Mouse (Mus musculus) forelimb bud, embryonic 11.5 days (tissue): ENCODE results near the gene Ttyh2.

ENCODE experiments used
- DNase-seq: peaks from one replicate; pipeline ENCODE4 v3.0.0-alpha.2; 2012; ENCODE audit warnings: low read depth, low spot score

The Ttyh2 gene

DNA sequence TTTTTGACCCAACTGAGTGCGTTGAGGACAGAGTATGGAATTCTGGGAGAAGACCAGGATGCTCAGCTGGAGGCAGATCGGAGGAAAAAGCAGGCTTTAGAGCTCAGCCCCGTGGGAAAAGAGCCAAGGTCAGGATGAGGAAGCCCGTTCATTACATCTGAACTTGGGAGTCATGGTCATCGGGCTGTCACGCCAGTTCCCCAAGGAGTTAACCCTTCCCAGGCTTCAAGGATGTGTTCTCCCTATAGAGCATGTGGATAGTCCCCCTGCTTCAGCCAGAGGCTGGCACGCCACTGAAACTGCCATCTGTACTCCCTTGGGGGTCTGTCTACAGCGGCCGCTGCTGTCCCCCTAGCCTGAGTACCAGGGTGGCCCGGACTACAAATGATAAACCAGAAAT, 5.1 kb downstream of the Ttyh2 start:
- DNase-seq = no peak

DNA sequence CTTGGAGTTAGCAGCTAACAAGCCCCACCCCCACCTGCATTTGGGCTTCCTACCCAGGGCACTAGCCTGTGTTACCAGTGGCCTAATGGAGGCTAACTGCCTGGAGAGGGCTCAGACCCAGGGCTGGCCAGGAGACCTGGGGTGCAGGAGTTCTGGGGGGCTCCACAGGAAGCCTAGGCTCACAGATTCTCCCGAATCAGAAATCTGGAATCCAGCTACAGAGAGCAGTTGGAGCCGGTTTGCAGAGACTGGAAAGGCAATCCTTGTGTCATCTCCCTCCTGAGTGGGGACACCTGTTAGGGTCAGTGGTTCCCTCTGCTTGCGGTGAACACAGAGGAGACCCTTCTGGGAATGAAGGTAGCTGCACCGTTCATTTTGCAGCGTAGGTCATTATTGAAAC, 5.8 kb downstream of the Ttyh2 start:
- no peak for DNase-seq

DNA sequence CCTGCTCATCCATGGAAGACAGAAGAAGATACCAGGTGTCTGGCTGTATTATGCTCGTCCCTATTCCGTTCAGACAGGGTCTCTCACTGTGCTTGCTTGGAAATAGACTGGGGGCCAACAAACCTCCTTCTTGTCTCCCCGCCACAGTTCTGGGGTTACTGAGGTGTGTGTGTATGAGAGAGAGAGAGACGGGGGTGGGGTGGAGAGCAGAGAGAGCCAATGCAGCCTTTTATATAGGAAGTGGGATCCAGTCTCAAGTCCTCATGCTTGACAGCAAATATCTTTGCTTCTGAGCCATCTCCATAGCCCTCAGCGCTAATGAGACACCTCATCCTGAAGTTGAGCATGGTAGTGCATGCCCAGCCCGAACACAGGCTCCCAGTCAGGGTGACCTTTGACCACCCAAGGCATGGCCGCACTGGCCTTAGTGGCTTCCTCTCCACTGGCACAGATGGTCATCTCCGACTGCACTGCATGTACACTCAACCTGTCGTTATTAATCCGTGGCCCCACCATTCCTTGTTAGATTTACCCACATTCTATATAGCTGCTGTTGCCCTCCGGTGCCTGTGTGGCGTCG, 7.2 kb downstream of the Ttyh2 start:
- DNase-seq = no peak

DNA sequence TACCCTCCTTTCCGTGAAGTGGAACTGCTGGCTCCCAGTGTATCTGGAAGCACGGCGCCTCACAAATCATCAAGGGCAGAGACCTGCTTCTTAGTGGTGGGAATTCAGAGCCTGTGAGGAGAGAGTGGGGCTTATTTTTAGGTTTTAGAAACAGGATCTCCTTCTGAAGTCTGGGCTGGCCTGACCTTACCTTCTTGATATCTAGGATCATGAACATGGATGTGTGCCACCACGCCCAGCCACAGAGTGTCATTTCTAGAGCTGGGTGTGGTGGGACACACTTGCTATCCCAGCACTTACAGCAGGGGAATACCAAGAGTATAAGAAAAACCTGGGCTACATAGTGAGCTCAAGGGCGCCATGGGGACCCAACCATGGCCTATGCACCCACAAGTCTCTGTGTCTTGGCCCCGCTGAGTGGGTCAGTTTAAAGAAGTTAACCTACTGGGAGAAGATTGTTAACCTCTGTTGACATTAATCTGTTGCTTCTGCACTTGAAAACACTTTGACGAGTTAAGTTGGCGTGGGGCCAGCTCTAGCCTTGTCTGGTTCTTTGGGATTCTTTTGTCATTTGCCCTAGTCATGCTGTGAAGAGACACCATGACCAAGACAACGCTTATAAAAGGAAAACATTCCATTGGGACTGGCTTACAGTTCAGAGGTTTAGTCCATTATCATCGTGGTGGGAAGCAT, 7.9 kb downstream of the Ttyh2 start:
- DNase-seq = no peak

DNA sequence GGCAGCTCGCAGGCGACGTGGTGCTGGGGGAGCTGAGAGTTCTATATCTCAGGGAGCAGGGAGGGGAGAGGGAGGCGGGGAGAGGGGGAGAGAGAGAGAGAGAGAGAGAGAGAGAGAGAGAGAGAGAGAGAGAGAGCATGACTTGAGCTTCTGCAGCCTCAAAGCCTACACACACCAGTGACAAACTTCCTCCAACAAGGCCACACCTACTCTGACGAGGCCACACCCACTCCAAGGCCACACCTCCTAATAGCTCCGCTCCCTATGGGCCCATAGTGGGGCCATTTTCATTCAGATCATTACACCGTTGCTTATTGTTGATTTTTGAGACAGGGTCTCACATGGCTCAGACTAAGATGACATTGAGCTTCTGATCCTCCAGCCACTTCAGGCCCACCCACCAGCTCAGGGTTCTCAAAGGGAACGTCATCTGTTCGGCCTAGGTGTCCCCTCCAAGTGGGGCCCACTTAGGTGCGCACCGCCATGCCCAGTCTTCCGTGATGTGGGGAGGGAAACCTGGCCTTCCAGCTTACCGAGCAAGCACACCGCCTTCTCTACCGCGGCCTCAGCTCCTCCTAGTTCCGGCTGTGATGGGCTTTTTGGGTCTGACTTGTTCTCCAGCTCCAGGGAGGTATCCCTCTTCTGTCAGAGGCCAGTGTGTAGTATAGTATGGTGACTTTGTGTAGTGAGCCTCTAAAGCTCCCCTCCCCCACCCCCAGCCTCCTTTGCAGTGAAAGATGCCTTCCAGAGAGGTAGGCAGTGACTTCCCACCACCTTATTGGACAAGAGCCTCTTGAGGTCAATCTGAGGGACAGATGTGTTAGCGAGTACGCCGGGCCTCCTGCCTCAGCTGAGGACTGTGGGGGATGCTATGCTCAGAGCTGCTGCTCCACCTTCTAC, 8.7 kb downstream of the Ttyh2 start:
- no peak for DNase-seq

DNA sequence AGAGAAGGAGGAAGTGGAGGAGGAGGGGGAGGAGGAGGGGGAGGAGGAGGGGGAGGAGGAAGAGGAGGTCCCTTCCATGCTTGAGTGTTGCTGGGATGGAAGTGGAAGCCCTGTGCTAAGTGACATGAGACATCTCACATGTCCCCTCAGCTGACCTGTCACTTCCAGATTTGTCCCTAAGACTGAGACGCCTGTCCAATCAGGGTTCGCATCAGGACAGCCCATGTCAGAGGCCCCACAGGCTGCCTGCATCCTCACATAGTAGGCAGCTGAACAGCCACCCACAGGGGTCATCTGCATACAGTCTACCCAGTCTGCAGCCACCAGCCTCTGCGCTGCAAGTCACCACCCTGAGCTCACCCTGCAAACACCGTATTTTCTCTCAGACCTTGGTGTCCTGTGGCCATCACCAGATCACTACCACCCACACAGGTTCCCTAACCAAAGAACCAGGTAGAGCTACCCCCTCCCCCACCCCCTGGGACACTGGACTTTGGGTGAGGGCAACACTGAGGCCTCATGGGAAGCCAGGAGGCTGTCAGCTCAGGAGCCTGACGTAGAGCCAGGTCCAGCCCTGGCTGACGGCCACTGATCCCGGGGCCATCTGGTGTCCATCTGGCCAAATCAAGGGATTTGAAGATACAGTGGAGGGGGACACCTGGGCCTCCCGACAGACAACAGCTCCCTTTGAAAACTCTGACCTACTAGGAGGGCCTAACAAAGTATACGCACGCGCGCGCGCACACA, 9.6 kb downstream of the Ttyh2 start:
- DNase-seq = no peak

DNA sequence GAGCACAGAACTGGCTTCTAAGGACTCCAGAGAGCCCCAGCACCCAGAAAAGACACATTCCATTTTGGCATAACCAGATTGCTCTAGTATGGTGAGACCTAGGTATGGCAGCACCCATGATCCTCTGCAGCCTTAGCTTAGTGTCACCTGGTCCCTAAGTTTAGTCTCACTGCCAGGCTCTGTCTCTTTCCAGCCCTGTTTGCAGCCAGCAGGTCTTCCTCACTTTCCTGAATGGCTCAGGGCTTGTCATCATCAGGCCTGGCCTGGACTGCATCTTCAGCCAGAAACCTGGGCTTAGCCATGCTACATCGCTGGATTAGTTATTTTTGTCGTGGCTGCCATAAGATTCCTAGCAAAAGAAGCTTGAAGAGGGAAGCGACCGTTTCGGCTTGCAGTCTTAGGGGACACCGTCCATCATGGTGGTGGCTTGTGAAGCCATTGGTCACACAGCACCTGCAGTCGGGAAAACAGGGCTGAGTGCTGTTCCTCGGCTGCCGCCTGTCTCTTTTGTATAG, 10.4 kb downstream of the Ttyh2 start:
- DNase-seq = no peak

DNA sequence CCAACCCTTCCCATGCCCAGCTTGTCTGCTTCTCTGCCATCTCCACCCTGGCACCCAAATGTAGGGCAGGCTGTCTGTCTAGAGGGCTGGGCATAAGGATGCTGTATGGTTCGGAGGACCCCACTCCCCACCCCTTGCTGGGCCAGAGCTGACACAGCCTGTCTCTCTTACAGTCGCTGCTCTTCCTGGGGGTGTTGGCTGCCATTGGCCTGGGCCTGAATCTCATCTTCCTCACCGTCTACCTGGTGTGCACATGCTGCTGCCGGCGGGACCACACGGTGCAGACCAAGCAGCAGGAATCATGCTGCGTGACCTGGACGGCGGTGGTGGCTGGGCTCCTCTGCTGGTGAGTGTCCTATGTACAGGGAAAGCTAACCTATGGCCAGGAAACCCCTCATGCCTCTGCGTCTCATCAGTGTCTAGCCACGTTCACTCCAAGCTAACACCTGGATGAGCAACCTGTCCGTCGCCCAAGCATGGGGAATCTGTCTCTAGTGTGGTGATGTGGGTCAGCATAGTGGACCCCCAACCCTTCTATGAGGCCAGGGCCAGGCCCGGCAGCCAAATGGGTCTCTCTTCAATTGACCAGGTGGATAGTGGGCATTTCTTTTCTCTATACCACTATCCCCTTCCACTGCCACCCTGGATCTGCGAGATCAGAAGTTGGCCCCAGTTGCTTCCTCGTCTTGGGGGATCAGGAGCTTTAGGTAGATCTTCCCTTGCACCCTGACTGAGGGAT, 11.2 kb downstream of the Ttyh2 start:
- no peak for DNase-seq

DNA sequence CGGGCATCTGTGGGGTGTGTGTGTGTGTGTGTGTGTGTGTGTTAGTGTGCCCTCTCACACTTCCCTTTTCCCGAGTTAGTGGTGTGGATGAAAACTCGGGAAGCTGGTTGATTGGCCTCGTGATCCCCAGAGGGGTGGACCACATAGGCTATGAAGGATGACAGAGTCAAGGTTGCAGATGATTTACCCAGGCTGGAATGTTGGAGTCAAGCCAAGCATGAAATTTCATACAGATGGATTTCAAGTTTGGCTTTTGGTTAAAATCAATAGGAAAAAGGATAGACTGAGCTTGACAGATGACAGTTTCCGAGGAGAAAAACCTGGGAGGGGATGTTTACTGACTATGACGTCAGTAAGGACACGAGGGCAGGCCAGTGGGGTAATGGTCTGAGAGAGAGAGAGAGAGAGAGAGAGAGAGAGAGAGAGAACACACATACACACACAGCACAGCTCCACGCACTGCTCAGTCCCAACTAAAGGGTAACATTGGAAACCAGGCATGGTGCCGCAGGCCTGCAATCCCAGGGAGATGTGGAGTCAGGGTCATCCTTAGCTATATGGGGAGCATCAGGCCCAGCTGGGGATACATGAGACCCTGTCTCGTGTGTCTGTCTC, 12.4 kb downstream of the Ttyh2 start:
- no peak for DNase-seq

DNA sequence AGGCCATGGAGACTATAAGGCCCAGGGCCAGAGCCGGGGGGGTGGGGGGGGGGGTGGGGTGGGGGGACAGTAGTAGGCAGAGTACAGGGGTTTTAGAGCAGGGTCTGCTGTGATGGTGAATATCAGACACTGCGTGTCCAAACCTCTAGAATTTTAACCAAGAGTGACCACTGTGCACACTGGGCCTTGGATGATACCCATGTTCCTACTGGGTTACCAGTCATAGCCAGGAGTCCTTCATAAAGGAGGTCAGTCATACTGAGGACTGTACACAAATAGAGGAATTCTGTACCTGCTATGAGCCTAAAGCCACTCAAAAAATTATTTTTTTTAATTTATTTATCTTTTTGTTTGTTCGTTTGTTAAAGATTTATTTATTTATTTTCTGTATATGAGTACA, 13.5 kb downstream of the Ttyh2 start:
- DNase-seq = no peak

DNA sequence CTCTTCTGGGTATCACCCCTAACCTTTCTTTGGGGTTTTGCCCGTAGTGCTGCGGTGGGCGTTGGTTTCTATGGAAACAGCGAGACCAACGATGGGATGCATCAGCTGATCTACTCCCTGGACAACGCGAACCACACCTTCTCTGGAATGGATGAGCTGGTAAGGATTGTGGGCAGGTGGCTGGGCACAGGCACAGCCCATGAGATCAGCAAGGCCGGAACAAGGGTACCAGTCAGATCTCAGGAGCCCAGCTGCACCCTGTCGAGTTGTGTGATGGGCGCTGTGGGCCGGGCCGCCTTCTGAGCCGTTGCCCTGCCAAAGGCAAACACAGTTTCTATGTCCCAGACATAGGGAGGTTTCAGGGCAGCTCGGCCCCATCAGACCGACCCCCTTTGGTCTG, 15.0 kb downstream of the Ttyh2 start:
- DNase-seq = no peak

DNA sequence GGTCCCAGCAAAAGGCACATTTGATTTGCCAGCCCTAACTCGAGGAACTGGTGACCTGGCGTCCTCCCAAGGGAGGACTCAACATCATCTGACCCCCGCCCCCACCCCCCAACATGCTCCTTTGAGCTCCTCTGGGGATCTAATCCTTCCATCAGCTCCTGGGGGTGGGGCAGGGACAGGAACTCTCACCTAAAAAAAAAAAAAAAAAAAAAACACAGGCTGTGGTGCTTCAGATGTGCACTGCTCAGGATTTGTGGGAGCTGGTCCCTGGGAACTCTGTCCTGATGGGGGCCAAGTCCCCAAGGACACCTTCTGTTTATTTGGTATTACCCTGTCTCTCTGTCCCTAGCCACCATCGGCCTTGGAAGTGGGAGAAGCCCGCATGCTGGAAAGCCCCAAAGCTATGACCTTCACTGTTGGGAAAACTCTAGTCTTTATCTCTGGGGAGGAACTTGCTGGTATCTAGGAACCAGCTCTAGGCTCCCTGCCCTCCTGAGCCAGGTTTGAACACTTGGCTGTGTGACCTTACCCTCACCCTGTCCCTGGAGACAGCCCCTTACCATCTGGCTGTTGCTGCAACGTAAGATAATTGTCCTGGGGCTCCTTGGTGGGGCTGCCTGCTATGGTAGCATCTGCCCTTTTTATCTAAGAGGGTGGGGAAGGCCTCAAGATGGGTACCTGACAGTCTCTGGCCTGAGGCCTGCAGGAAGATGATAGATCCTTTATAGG, 16.4 kb downstream of the Ttyh2 start:
- no peak for DNase-seq

DNA sequence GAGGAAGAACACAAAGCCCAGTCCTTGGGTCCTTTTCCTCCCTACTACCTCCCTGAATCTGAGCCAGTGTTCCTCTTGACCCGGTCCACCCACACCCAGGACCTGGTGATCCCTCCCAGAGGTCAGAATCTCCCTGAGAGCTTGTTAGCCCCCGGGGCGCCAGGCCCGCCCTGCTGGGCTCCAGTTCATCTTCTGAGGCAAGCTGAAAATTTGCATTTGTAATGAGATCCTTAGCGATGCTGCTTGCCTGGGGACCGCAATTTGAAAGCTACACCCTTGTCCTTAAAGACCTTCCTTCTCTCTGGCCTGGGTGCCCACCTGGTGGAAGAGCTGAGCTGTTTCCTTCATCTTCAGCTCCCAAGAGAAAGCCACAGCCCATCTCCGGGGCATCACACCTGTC, 17.4 kb downstream of the Ttyh2 start:
- DNase-seq = no peak

DNA sequence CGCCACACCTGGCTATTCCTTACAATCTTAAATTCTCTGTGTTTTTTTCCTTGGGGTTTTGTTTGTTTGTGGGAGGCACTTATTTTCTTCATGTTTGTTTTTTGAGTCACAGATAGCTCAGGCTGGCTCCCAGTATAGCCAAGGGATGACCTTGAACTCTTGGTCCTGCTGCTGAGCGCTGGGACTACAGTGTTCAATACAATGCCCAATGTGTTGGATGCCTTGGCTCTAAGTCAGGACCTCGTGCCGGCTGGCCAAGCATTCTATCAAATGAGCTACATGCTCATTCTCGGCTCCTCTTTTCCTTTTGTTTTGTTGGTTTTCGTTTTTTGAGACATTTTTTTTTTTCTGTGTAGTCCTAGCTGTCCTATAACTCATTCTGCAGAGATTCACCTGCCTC, 18.2 kb downstream of the Ttyh2 start:
- no peak for DNase-seq

DNA sequence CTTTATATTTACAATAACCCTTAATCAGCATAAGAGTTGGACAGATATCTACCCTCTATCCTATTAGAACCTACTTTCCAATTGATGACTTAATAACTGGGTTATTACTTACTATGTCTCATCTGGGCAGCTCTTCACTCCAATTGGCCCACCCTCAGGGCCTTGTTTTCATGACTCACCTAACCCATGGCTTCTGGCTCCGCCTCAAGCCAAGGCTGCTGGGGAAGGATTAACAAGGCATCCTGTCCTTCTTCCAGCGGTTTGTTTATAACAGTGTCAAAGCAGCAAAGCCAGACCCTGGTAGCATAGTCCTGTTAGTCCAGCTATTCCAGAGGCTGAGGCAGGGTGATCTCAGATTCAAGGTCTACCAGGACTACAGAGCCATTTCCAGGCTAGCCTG, 19.2 kb downstream of the Ttyh2 start:
- DNase-seq = no peak

DNA sequence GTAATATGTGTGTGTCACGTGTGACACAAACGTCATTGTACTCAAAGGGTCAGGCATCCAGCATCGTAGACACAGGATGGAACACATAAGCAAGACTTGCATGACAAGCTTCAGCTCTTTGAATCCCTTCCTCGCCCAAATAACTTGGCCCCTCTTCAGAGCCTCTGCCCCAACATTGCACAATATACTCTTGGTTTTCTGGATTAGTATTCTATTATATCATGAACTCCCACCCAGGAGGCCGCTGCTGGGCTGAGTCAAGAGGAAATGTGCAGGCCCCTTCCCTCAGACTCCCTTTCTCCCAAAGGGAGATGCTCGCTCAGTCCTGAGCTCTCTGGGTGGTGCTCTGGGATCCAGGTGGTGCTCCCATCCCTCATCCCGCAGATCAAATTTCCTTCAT, 23.3 kb downstream of the Ttyh2 start:
- no peak for DNase-seq

DNA sequence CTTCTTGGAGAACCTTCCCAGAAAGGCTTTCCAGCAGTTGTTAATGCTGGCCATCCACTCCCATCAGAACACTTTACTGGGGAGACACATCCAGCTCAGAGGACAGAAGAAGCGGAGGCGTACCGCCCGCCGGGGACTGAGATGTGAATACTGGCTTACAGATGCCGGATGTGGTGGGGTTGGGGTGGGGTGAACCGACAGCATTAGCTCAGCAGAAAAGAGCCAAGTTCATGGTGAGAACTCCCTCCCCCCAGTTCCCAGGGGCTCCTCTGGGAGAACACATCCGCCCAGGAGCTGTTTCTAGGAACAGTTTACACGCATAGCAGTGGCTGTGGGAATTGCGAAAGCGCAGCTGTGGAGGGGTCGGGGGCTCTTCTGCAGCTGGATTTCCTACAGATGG, 24.3 kb downstream of the Ttyh2 start:
- DNase-seq = no peak

DNA sequence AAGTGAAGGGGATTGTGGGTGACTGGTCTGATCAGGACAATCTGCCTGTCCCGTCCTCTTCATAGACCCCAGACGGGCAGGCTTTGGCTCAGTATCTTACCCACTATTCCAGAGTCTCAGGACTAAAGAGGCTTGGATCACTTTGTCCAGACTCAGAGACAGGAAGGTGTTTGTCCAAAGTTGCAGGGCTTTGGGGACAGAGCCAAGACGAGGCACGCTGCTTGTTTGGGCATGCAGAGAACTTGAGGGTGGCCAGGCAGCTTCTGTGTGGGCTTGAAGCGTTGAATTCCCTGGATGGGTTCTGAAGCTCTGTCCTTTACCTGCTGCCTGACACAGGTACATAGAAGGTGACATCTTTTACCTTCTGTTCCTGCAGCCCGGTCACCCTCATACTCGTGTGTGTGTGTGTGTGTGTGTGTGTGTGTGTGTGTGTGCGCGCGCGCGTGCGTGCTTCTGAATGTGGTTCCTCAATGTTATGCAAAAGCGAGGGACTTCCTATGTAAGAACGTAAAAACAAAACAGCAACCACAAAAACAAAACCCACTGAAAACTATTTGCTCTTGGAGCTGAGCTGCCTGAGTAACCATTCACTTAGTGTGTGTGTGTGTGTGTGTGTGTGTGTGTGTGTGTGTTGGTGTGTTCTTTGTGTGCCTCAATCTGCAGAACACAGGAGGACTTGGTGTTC, 27.2 kb downstream of the Ttyh2 start:
- DNase-seq = no peak

DNA sequence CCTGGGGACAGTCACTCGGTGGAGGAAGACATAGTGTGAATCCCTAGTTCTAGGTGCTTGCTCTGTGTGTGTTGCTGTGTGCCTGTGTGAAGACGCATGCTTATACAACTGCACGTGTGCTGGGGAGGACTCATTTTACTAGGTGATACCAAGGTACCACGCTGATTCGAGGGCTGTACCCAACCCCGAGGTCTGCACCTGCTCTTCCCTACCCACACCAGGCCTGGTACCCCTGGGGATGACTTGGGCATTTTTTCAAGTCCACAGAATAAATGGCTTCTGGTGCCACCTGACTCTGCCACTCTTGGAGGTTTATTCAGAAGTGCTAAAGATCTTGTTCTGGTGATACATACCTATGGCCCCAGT, 27.7 kb downstream of the Ttyh2 start:
- no peak for DNase-seq
